Mouse (Mus musculus): ENCODE results near the gene St6galnac4. TPM values are rescaled to one million over a fixed set of nuclear protein-coding genes. Genes with fewer than 3 reads are reported as not detected.

Gene St6galnac4
- total and polyA plus RNA-seq, 2 experiments: 0.74 to 2.2 TPM

DNA sequence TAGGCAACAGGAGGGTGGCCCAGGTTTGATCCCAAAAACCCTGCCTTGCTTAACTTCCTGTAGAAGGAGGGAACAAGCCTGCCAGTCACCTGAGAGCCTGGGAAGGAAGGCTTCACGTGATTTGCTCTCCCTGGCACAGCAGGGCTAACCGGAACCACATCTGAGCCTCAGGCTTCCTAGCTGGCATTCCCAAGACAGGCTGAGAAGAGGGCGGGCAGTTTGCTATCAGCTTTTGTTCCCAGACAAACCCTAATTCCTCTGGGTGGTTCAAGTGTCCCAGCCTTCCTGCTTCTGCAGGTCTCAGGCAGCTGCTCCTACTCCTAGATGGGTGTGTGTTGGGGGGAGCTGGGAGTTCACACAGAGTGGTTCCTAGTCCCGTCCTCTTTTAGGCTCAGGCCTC is 31.4 kb upstream of the St6galnac4 start:
- peaks cover 12% of the 10 kb centered on the region; the same call in 1 of the 2 replicates for H3K79me2 ChIP-seq (ENCODE audit: control insufficient read depth, insufficient read depth, low read length)
- peaks cover 2% of the 10 kb centered on the region; the same call in 1 of the 2 replicates for H3K36me3 ChIP-seq (ENCODE audit: control insufficient read depth, insufficient read depth, low read length)
- no peak for DNase-seq (ENCODE audit: extremely low read depth, low read depth, low spot score)
- H3K27ac ChIP-seq (replicated peaks; ENCODE audit: insufficient read depth, low read depth, low read length): no peak overlapping the region
- no peak for TF ChIP-seq POLR2A (IDR thresholded peaks at IDR 0.05; ENCODE audit: extremely low read depth, insufficient read depth, low read length)
- TF ChIP-seq CTCF (IDR thresholded peaks at IDR 0.05; ENCODE audit: low read depth, low read length): no peak
- no peaks in the 10 kb centered on the region for H3K27me3 ChIP-seq (ENCODE audit: control insufficient read depth, insufficient read depth, low read length)
- 76% methylated on average over 4 of the region's 4 CpGs for WGBS
- no peak overlapping the region for H3K4me3 ChIP-seq (ENCODE audit: insufficient read depth, low read depth, low read length)
- no peak overlapping the region for H3K9ac ChIP-seq (ENCODE audit: low read depth, low read length)
- no peaks in the 10 kb centered on the region for H3K4me1 ChIP-seq (ENCODE audit: control insufficient read depth, insufficient read depth, low read length)

DNA sequence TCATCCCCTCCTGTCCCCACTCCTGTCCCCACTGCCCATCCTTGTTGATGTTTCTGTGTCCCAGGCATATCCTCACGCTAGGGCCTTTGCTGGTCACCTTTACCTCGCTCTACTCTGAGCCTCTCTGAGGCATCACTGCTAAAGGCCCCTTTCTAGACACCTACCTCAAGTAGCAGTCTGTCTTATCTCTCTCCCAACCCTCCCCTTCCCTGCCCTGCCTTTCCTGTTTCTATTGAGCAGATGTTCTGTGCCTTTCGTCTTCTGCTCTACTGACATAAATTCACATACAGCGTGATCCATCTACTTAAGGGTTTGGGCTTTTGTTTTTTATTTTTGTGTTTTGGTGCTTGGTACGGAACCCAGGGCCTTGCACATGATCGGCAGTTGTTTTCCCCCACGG is 30.9 kb upstream of the St6galnac4 start:
- Histone ChIP-seq H3K4me1 (ENCODE audit: control insufficient read depth, insufficient read depth, low read length) (no peaks in the 10 kb centered on the region), H3K36me3 (ENCODE audit: control insufficient read depth, insufficient read depth, low read length) (peaks cover 2% of the 10 kb centered on the region; the same call in 1 of the 2 replicates), H3K27me3 (ENCODE audit: control insufficient read depth, insufficient read depth, low read length) (no peaks in the 10 kb centered on the region), H3K79me2 (ENCODE audit: control insufficient read depth, insufficient read depth, low read length) (peaks cover 9% of the 10 kb centered on the region; the same call in 1 of the 2 replicates), H3K4me3 (ENCODE audit: insufficient read depth, low read depth, low read length) (no peak overlapping the region), H3K9ac (ENCODE audit: low read depth, low read length) (no peak overlapping the region), H3K27ac (replicated peaks; ENCODE audit: insufficient read depth, low read depth, low read length) (no peak overlapping the region)
- no peak for TF ChIP-seq CTCF (IDR thresholded peaks at IDR 0.05; ENCODE audit: low read depth, low read length)
- TF ChIP-seq POLR2A (IDR thresholded peaks at IDR 0.05; ENCODE audit: extremely low read depth, insufficient read depth, low read length): no peak
- DNase-seq (ENCODE audit: extremely low read depth, low read depth, low spot score): no peak
- 91% methylated on average over 7 of the region's 7 CpGs for WGBS

DNA sequence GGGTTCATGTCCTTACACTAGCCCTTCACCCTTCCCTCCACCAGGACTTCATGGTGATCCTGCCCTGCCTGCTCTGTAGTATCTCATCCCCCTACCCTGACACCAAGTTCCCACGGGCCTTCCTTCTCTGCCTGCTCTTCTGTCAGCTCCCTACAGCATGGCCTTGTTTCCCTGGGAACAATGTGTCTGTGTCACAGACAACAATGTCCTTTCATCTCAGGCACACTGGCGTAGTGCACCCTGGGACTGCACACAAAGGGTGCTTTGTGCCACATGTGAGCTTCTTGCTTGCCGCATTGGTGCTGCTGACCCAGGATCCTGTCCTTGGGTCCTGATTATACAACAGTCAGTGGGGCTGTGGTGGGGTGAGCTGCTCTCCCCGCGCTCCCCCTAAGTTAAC is 27.3 kb upstream of the St6galnac4 start:
- WGBS: 88% methylated on average over 5 of the region's 5 CpGs

DNA sequence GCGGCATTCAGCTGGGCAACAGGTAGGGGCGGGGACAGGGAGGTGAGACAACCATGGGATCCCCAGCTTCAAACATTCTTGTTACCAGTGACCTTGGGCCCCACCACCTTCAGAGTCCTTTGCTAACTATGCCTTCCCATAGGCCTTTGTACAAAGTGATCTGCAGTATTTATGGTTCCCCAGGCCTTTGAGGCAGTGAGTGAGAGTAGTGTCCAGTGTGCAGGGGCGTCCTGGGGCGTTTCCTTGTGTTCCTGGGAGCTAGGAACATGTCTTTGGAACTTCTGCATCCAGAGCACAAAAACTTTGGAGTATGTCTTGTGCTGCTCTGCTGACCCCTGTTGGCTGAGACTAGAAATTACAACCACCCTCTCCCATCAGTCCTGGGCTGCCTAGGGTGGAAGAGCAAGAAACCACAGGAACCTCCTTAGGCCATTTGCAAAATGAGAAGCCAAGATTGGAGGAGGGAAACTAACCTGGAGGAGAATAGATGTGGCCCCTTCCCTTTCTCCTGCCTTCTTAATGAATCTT is 20.3 kb upstream of the St6galnac4 start:
- Histone ChIP-seq H3K36me3 (ENCODE audit: control insufficient read depth, insufficient read depth, low read length) (peaks cover 14% of the 10 kb centered on the region; the same call in 1 of the 2 replicates), H3K9ac (ENCODE audit: low read depth, low read length) (no peak overlapping the region), H3K27me3 (ENCODE audit: control insufficient read depth, insufficient read depth, low read length) (no peaks in the 10 kb centered on the region), H3K27ac (replicated peaks; ENCODE audit: insufficient read depth, low read depth, low read length) (no peak overlapping the region), H3K4me3 (ENCODE audit: insufficient read depth, low read depth, low read length) (no peak overlapping the region), H3K4me1 (ENCODE audit: control insufficient read depth, insufficient read depth, low read length) (peaks cover 3% of the 10 kb centered on the region), H3K79me2 (ENCODE audit: control insufficient read depth, insufficient read depth, low read length) (no peaks in the 10 kb centered on the region; the same call in 1 of the 2 replicates)
- DNase-seq (ENCODE audit: extremely low read depth, low read depth, low spot score): peak; percentile 53
- TF ChIP-seq POLR2A (IDR thresholded peaks at IDR 0.05; ENCODE audit: extremely low read depth, insufficient read depth, low read length): no peak
- peak; percentile 74 for TF ChIP-seq CTCF (IDR thresholded peaks at IDR 0.05; ENCODE audit: low read depth, low read length)
- 59% methylated on average over 4 of the region's 4 CpGs for whole genome bisulfite sequencing

More for the DNA sequence above, 27.3 kb upstream of the St6galnac4 start:
- H3K27ac ChIP-seq (replicated peaks; ENCODE audit: insufficient read depth, low read depth, low read length): no peak overlapping the region
- H3K9ac ChIP-seq (ENCODE audit: low read depth, low read length): no peak overlapping the region
- H3K27me3 ChIP-seq (ENCODE audit: control insufficient read depth, insufficient read depth, low read length): no peaks in the 10 kb centered on the region
- no peaks in the 10 kb centered on the region for H3K79me2 ChIP-seq (ENCODE audit: control insufficient read depth, insufficient read depth, low read length)
- DNase-seq (ENCODE audit: extremely low read depth, low read depth, low spot score): no peak
- TF ChIP-seq POLR2A (IDR thresholded peaks at IDR 0.05; ENCODE audit: extremely low read depth, insufficient read depth, low read length) (no peak), CTCF (IDR thresholded peaks at IDR 0.05; ENCODE audit: low read depth, low read length) (no peak)
- no peaks in the 10 kb centered on the region for H3K4me1 ChIP-seq (ENCODE audit: control insufficient read depth, insufficient read depth, low read length)
- H3K4me3 ChIP-seq (ENCODE audit: insufficient read depth, low read depth, low read length): no peak overlapping the region
- peaks cover 7% of the 10 kb centered on the region; the same call in 1 of the 2 replicates for H3K36me3 ChIP-seq (ENCODE audit: control insufficient read depth, insufficient read depth, low read length)

DNA sequence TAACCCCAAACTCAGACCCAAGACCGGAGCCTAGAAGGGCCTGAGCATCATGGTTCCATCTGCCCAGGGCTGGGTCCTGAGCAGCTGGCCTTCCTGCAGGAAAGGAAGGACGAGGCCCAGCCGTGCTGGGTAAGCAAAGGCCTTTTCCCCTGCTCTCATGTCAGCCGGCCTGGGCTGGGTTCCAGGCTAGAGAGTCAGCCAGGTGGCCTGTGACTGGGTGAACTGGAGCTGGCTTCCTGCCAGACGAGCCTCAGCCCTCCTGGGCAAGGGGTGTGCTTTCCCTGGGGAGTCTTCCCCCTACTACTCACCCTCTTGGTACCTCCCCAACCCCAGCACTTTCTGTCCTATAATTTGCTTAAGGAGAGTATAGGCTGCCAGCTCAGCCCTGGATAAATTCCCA is 18.7 kb upstream of the St6galnac4 start:
- Histone ChIP-seq H3K27ac (replicated peaks; ENCODE audit: insufficient read depth, low read depth, low read length) (no peak overlapping the region), H3K27me3 (ENCODE audit: control insufficient read depth, insufficient read depth, low read length) (no peaks in the 10 kb centered on the region), H3K4me1 (ENCODE audit: control insufficient read depth, insufficient read depth, low read length) (peaks cover 5% of the 10 kb centered on the region), H3K9ac (ENCODE audit: low read depth, low read length) (no peak overlapping the region), H3K79me2 (ENCODE audit: control insufficient read depth, insufficient read depth, low read length) (no peaks in the 10 kb centered on the region; the same call in 1 of the 2 replicates), H3K4me3 (ENCODE audit: insufficient read depth, low read depth, low read length) (no peak overlapping the region), H3K36me3 (ENCODE audit: control insufficient read depth, insufficient read depth, low read length) (peaks cover 11% of the 10 kb centered on the region; the same call in 1 of the 2 replicates)
- peak; percentile 30 for DNase-seq (ENCODE audit: extremely low read depth, low read depth, low spot score)
- WGBS: 35% methylated on average over 5 of the region's 5 CpGs
- no peak for TF ChIP-seq CTCF (IDR thresholded peaks at IDR 0.05; ENCODE audit: low read depth, low read length)
- TF ChIP-seq POLR2A (IDR thresholded peaks at IDR 0.05; ENCODE audit: extremely low read depth, insufficient read depth, low read length): no peak

DNA sequence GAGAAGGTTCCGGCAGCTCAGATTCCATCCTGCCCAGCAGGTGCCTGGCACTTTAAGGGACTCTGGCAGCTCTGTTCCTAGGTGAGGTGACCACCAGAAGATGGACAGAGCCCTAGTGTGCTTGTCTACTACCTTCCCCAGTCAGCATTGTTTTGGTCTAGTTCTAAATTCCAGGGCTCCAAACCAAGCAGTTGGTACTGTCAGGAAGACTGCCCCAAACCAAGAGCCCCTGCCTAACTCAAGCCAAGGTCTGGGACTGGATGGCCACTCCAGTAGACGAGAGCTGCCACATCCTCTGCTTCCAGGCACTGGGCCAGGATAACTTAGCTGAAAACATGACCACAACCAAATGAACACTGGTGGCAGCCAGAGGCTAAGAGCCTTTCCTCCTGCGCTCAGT is 18.0 kb upstream of the St6galnac4 start:
- H3K4me3 ChIP-seq (ENCODE audit: insufficient read depth, low read depth, low read length): no peak overlapping the region
- H3K36me3 ChIP-seq (ENCODE audit: control insufficient read depth, insufficient read depth, low read length): peaks cover 11% of the 10 kb centered on the region; the same call in 1 of the 2 replicates
- no peak overlapping the region for H3K9ac ChIP-seq (ENCODE audit: low read depth, low read length)
- no peaks in the 10 kb centered on the region for H3K27me3 ChIP-seq (ENCODE audit: control insufficient read depth, insufficient read depth, low read length)
- no peak for DNase-seq (ENCODE audit: extremely low read depth, low read depth, low spot score)
- no peaks in the 10 kb centered on the region; the same call in 1 of the 2 replicates for H3K79me2 ChIP-seq (ENCODE audit: control insufficient read depth, insufficient read depth, low read length)
- no peak overlapping the region for H3K27ac ChIP-seq (replicated peaks; ENCODE audit: insufficient read depth, low read depth, low read length)
- H3K4me1 ChIP-seq (ENCODE audit: control insufficient read depth, insufficient read depth, low read length): peaks cover 5% of the 10 kb centered on the region
- TF ChIP-seq CTCF (IDR thresholded peaks at IDR 0.05; ENCODE audit: low read depth, low read length) (no peak), POLR2A (IDR thresholded peaks at IDR 0.05; ENCODE audit: extremely low read depth, insufficient read depth, low read length) (no peak)
- WGBS: 77% methylated on average over 3 of the region's 3 CpGs
